Mouse (Mus musculus) liver, adult 10 weeks (tissue): ENCODE data around the gene Sub1. TPM values are rescaled to one million over a fixed set of nuclear protein-coding genes. Genes with fewer than 3 reads are reported as not detected.

Experiments used
- polyA plus RNA-seq: library from polyadenylated mRNA; stranded (reverse); fragments of 350-450 nt; fragmentation: Illumina TruSeq; extraction: RNeasy Lipid Tissue Mini Kit (QIAGEN cat#74804); gene quantifications from one replicate; pipeline ENCODE4 v1.2.3, GENCODE M21; 2014; ENCODE audit warnings: low read depth, low replicate concordance

Sub1 gene
- 226 TPM for polyA plus RNA-seq

GRCm38 (mm10) chr15:11996883-11997282 lies at the start of gene Sub1:
Sub1 (minus strand) TSS chr15:11996983.

Other genes starting within 250 kb of the Sub1 start
- 1.8 TPM for gene Npr3, start 89.7 kb downstream of the Sub1 start, polyA plus RNA-seq
- gene Zfr, start 120.8 kb upstream of the Sub1 start, polyA plus RNA-seq = 76.9 TPM
- gene Mtmr12, start 208.0 kb upstream of the Sub1 start, polyA plus RNA-seq = 4.4 TPM